Mouse (Mus musculus): ENCODE results near the gene Fbxo34.

DNA sequence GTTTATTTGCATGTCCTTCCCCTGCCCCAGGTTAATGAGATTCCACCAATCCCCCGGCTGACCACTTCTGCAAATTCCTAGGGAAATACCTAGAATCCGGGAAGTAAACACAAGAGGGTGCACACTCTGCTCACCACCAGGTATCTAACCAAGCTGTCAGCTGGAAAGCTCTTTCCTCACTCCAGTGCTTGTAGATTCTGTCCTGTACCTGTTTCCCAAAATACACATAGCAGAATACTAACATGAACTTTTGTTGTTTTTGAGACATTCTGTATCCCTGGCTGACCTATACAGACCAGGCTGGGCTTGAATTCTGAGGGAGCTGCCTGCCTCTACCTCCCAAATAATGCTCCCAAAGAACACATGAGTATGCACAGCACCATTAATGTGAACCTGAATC is 110.5 kb downstream of the Fbxo34 start:
- TF ChIP-seq CTCF (IDR thresholded peaks at IDR 0.05; ENCODE audit: low read depth, low read length), result no peak
- TF ChIP-seq EP300 (IDR thresholded peaks at IDR 0.05; ENCODE audit: insufficient read depth, low read depth, low read length), result no peak
